Mouse (Mus musculus) embryo, embryonic 11.5 days (tissue): ENCODE measurements around the gene Lrrc9.

Source experiments
- DNase-seq: peaks from one replicate; pipeline ENCODE4 v3.0.0-alpha.2; 2012; ENCODE audit warnings: low read depth, low spot score

The Lrrc9 gene

GRCm38 (mm10) chr12:72441839-72442576 is at the start of gene Lrrc9:
Lrrc9 (plus strand) TSS chr12:72441866.
- peak; percentile 80 for DNase-seq

DNA sequence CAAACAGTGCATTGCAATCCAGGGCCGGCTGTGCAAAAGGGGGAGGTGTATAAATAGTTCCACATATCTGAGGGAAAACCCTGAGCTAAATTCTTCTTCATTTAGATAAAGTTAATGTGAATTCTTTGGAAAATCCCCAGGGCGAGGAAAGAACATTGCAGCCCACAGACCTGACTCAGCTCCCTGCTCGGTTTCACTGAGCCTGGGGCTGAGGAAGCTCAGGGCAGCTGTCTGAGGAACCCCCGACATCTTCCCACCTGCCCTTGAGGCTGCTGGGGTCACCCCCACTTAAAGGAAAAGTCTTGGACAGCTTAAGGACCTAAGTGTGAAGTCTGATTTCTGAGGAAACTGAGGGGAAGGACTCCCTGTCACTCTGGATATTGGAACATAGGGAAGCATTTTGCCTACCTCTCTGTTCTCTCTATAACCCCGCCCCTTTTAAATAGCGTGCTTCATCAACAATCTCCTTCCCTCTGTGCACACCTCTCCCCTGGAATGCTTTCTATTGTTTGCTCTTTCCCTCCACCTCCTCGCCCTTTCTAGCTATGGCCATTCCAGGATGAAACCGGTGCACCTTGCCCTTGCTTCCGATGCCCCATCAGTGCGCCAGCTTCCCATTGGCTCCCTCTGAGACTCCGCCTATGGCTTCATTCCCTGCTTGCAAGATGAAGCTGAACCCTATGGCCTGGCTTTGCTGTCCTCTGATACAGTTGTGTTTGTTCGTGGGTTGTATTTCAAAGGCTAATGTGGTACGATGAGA is 48.4 kb upstream of the Lrrc9 start:
- no peak for DNase-seq

- DNase-seq: no peak
Observed at GRCm38 (mm10) chr12:72405031-72405430, 36.6 kb upstream of the Lrrc9 start.

DNA sequence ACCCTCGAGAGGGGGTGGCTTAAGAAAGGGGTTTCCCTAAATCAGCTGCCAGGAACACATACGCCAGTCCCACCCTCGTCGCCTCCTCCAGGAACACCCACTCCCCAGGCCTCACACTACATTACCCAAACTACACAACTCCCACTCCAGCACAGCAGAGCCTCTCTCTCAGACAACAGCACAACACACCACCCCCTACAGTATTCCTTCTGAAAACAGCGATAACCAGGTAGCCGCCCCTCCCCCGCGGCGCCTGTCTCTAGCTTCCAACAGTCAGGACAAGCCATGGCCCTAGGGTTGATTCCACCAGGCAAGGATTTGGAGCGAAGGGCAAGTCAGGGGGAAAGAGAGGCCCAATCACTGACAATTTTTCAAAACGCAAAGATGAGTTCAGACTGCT is 34.5 kb upstream of the Lrrc9 start:
- no peak for DNase-seq

DNA sequence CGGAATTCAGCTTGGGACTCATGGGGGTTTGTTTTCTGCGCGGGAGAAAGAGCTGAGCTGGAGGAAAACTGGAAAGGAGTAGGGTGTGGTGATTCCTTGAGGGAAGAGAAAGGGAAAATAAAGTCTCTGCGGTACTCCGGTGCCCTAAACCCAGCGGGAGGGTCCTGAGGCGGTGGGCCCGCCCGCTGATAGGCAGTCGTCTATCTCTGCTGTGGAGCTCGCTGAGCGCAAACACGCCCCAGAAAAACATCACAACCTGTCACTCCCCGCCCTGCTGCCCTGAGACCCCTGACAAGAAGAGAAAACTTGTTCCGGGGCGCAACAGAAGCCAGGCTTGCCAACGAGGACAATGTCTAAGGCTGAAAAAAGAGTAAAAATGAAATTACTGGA is 34.0 kb upstream of the Lrrc9 start:
- DNase-seq: no peak

- no peak for DNase-seq
Observed at GRCm38 (mm10) chr12:72408111-72408891, 33.4 kb upstream of the Lrrc9 start.

- DNase-seq: no peak
Observed at GRCm38 (mm10) chr12:72408954-72409353, 32.7 kb upstream of the Lrrc9 start, which contains the start of gene Rtn1. Rtn1 (minus strand) TSS chr12:72409054.

DNA sequence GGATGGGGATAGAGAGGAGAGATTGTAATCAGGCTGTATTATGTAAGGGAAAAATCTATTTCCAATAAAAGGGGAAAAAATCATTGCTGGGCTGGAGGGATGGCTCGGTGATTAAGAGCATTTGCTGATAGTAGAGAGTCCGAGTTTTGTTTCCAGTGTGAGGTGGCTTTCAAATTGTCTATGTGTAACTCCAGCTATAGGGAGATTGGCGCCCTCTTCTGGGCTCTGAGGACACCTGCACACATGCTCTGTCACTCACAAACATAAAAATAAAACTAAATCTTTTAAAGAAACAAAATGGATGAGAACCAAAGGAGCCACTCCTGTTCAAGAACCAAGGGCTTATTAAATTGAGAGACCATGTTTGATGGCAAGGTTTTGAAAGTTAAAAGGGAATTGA is 23.9 kb upstream of the Lrrc9 start:
- no peak for DNase-seq

DNA sequence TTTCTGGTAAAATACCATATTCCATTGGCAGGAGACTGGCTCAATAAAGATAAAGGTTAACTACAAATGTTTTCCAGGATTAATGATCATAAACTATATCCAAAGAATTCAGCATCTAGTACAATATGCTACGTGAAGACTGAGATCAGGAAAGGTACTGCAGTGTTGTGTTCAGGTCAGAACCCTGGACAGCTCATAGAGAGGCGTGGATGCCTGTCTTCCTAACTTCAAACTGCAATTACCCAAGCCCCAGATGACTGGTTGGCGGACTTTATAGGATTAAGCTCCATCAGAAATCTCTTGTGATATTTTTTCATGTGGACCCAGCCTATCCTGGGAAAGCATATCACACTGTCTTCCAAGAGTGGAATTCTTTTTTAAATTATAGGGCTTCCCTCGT is 19.0 kb upstream of the Lrrc9 start:
- DNase-seq: no peak

DNA sequence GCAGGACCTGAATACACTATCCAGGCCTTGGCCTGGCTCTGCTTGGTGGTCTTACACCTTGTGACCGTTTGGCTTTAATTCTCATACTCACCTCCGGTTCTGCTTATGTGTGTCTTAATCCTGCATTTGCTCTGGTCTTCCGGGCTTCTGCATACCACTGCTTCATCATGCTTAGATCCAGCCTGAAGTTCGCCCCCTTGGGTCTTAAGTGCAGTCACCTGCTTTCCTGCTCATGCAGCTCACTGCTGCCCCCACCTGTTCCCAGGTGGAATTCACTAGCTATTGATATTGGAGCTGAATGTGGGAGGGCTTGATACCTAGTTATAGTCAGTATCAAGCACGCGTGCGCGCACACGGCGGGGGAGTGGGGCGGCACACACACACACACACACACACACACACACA is 13.9 kb upstream of the Lrrc9 start:
- DNase-seq: peak; percentile 73

DNA sequence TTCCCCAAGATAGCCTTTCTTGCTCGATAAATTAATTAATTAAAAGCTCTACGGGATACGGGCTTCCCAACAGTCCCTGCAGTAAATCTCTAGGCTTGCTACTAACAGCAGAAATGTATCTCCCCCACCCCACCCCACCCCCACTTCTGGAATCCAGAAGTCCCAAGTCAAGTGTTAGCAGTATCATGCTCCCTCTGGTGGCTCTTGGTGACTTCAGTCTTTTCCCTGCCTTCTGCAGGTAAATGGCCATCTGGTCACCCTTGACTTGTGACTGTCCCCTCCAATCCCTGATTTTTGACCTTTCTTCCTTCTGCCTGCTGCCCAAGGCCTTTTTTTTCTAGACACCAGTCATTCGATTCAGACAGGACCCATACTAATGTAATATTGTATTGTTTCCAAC is 9.5 kb upstream of the Lrrc9 start:
- no peak for DNase-seq

DNA sequence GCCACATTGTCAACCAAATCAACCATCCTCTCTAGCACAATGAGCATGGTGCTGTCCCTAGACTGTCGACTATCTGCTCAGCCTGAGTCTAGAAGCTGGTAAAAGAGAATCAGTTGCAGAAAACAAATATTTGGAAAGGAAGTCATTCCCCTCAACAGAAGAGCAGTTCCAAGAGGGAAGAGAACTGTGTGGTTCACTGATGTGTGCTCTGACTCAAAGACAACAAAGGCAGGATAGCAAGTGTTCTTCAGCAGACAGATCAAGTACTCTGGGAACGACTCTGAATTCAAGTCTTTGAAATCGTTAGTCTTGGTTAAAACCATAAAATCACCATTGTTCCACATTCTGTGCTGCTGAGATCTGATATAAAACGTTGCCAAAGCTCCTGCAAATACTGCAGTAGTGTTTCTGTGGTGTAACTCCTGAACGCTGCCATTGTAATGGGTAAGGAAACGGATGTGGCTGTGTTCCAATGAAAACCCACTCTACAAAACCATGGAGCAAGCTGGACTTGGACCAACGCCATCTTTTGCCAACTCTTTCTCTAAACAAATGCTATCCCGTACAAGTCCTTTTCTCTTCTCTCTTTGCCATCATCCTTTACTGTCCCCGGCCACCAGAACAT is 8.3 kb upstream of the Lrrc9 start:
- DNase-seq: no peak

- no peak for DNase-seq
Observed at GRCm38 (mm10) chr12:72437676-72438341, 3.9 kb upstream of the Lrrc9 start.

DNA sequence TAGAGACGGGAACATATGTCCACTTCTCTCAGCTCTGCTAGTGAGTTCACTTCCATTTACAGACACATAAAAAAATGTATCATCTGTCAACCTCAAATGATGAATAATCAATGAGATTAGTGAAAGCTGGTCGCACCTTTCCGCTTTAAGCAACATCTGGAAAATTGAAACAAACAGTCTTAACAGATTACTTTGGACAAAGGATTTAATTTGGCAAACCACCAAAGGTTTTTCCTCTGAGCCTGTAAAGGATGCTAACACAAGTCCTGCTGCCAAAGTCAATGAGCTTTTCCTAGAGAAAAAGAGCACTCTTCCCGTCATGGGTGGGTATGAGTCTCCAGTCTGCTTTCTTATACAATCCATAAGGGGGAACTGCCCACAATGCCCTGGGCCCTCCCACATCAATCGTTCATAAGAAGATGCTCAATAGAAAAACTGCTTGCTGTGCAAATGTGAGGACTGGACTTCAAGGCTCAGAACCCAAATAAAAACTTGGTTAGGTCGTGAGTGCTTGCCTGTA is 2.6 kb upstream of the Lrrc9 start:
- no peak for DNase-seq

DNA sequence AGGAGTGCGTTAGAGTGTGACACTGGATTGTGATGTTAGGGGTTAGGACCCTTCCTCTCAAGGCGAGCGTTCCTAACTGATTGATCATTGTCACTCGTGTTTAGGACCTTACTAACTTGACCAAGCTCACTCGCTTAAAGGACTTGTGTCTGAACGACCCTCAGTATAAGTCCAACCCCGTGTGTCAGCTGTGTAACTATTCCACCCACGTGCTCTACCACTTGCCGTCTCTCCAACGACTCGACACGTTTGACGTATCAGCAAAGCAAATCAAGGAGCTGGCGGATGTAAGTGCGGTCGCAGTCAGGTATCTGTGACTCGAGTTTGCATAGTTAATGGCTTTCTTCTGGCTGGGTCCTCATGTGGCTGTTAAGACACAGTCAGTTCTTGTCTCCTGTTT is 12.3 kb downstream of the Lrrc9 start:
- DNase-seq: no peak

- DNase-seq: no peak
Observed at GRCm38 (mm10) chr12:72461191-72461893, 19.7 kb downstream of the Lrrc9 start.

DNA sequence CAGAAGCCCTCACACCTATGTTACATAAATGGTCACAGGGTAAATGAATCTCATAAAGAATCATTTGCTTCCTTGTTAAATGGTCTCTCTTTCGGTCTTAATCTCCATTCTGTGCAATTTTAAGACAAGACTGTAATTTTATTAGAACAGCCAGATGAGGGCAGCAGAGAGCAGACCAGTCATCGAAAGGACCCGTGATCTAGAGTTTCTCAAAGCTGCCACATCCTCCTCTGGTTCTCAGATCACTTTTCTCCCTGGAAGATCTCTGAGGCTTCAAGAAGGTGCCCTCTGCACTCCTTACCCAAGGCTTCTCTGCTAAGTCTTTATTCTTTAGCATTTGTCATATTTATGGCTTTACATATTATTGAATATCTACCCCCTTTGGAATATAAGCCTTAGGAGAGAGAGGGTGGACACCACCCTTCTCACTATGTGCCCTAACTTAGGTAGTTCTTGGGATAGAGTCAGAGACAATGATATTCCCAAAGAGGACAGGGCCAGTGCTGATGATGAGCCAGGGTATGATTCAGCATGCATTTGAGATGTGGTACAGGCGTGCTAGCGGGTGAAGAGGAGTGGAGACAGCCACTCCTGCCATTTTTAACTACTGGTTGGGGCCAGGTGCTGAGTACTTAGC is 20.3 kb downstream of the Lrrc9 start:
- DNase-seq: peak; percentile 67

- DNase-seq: no peak
Observed at GRCm38 (mm10) chr12:72465826-72466501, 24.3 kb downstream of the Lrrc9 start.

DNA sequence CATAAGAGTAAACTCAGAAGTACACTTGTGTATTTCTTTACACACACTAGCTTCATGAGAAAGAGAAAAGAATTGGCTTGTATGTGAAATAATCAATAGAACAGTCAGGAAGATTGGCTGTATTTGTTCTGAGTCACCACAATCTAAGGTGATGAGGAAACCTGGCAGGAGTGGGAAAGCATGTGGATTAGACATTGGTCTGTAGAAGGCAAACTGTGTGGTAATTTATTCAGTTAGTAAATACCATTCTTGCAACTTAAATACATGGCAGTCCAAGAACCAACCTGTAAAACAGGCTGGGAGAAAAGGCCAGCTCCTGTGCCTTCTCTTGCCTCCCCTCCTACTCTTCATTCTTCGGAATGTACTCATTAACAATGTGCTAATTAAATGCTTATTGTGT is 25.6 kb downstream of the Lrrc9 start:
- DNase-seq: no peak
